In the genomic region with DNA sequence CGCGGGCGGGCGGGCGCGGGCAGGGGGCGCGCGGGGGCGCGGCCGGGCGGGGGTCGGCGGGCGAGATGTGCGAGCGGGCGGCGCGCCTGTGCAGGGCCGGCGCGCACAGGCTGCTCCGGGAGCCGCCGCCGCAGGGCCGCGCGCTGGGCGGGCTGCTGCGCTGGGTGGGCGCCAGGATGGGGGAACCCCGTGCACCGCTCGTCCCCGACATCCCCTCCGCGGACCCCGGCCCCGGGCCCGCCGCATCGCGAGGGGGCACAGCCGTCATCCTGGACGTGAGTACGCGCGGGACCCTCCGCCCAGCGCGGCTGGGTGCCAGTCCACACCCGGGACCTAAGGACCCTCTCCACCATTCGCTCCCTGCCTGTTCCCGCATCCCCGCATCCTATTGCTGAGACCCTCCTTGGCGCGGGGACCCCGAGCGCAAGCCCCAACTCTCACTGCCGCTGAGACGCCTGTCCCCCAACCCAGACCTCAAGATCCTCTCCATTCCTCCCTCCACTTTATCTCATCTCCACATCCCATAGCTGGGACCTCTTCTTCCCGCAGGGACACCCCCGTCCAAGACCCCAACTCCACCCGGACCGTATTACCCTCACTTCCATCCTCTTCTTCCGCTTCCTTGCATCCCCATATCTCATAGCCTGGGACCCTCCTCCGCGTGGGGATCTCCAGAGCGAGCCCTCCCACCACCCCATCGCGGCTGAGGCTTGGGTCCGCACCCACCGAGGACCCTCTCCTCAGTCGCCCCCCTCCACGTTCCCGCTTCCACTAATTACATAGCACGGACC, we compare ENCODE assay signal across 8 mouse cellular contexts. TPM values are rescaled to one million over a fixed set of nuclear protein-coding genes. Genes with fewer than 3 reads are reported as not detected.
DNase-seq lines count a peak whose midpoint lies in the region; ATAC-seq and TF ChIP-seq lines count a peak whose summit lies in the region.

No protein-coding gene starts in this region.

- H3K27ac ChIP-seq in left cerebral cortex, adult 2 months = peak overlapping the region; percentile 8; the same call in 1 of the 2 replicates
- peak overlapping the region; percentile 92 for H3K27ac ChIP-seq in forebrain, embryonic 10.5 days
- H3K27ac ChIP-seq in intestine, postnatal 0 days (ENCODE audit: low read depth, low read length) = no peak overlapping the region
- 0 out of 2 replicates have a peak overlapping the region, but pooled peaks have one; percentile 1 for H3K27ac ChIP-seq in neural tube, embryonic 13.5 days (replicated peaks)
- no peak overlapping the region for H3K27ac ChIP-seq in thymus, adult 2 months (ENCODE audit: control insufficient read depth, insufficient read depth, low read length)

- H3K9ac ChIP-seq in intestine, postnatal 0 days (ENCODE audit: low read depth, low read length) = peak overlapping the region; percentile 37; the same call in 1 of the 2 replicates
- peak overlapping the region; percentile 85 for H3K9ac ChIP-seq in neural tube, embryonic 13.5 days

- H3K4me3 ChIP-seq in left cerebral cortex, adult 2 months = peak overlapping the region; percentile 42
- H3K4me3 ChIP-seq in forebrain, embryonic 10.5 days = peak overlapping the region; percentile 78
- peak overlapping the region; percentile 51 for H3K4me3 ChIP-seq in intestine, postnatal 0 days (ENCODE audit: low read depth, low read length)
- H3K4me3 ChIP-seq in neural tube, embryonic 13.5 days = peak overlapping the region; percentile 70
- H3K4me3 ChIP-seq in thymus, adult 2 months (ENCODE audit: control insufficient read depth, insufficient read depth, low read length) = no peak overlapping the region

- H3K9me3 ChIP-seq in forebrain, embryonic 10.5 days = no peaks in the 10 kb centered on the region
- no peaks in the 10 kb centered on the region for H3K9me3 ChIP-seq in intestine, postnatal 0 days (ENCODE audit: control insufficient read depth)
- H3K9me3 ChIP-seq in neural tube, embryonic 13.5 days = no peaks in the 10 kb centered on the region

- H3K36me3 ChIP-seq in forebrain, embryonic 10.5 days (replicated peaks) = peaks cover 12% of the 10 kb centered on the region
- peaks cover 29% of the 10 kb centered on the region for H3K36me3 ChIP-seq in intestine, postnatal 0 days (ENCODE audit: control insufficient read depth, insufficient read depth)
- H3K36me3 ChIP-seq in neural tube, embryonic 13.5 days = no peaks in the 10 kb centered on the region
- H3K36me3 ChIP-seq in thymus, adult 2 months (ENCODE audit: control insufficient read depth, insufficient read depth, low read length) = no peaks in the 10 kb centered on the region

- H3K27me3 ChIP-seq in forebrain, embryonic 10.5 days (ENCODE audit: poor library complexity, severe bottlenecking) = peaks cover 68% of the 10 kb centered on the region
- H3K27me3 ChIP-seq in intestine, postnatal 0 days (replicated peaks; ENCODE audit: control insufficient read depth, insufficient read depth, low read length) = peaks cover 26% of the 10 kb centered on the region
- H3K27me3 ChIP-seq in neural tube, embryonic 13.5 days = peaks cover 40% of the 10 kb centered on the region
- H3K27me3 ChIP-seq in thymus, adult 2 months (ENCODE audit: control insufficient read depth, insufficient read depth, low read length) = peaks cover 5% of the 10 kb centered on the region; the same call in 1 of the 2 replicates

- ATAC-seq in intestine, postnatal 0 days = no peak
- ATAC-seq in neural tube, embryonic 13.5 days (ENCODE audit: low read depth) = peak; percentile 55

- TF ChIP-seq CTCF in left cerebral cortex, adult 2 months (IDR thresholded peaks at IDR 0.05) = no peak
- TF ChIP-seq CTCF in intestine, postnatal 0 days (IDR thresholded peaks at IDR 0.05; ENCODE audit: low read depth) = no peak
- TF ChIP-seq CTCF in thymus, adult 2 months (IDR thresholded peaks at IDR 0.05; ENCODE audit: borderline replicate concordance, control insufficient read depth, extremely low read depth, insufficient read depth, low read length, poor library complexity) = no peak

- H3K4me1 ChIP-seq in forebrain, embryonic 10.5 days = peaks cover 33% of the 10 kb centered on the region
- H3K4me1 ChIP-seq in intestine, postnatal 0 days (replicated peaks; ENCODE audit: control insufficient read depth, insufficient read depth, low read length) = no peaks in the 10 kb centered on the region; the same call in 1 of the 2 replicates
- peaks cover 34% of the 10 kb centered on the region for H3K4me1 ChIP-seq in neural tube, embryonic 13.5 days (replicated peaks)
- H3K4me1 ChIP-seq in thymus, adult 2 months (replicated peaks; ENCODE audit: control insufficient read depth, insufficient read depth, low read length) = 0 out of 2 replicates have a peak, but pooled peaks cover 3% of the 10 kb centered on the region

- peak overlapping the region; percentile 99 for H3K4me2 ChIP-seq in intestine, postnatal 0 days (replicated peaks; ENCODE audit: low read depth)
- peak overlapping the region; percentile 79 for H3K4me2 ChIP-seq in neural tube, embryonic 13.5 days

- WGBS in forebrain, embryonic 10.5 days = under 1% methylated on average over 73 of the region's 80 CpGs
- WGBS in intestine, postnatal 0 days = 1% methylated on average over 37 of the region's 80 CpGs
- WGBS in neural tube, embryonic 13.5 days = 2% methylated on average over 26 of the region's 80 CpGs
- WGBS in thymus, adult 2 months = 11% methylated on average over 76 of the region's 80 CpGs

- no peak for TF ChIP-seq POLR2A in thymus, adult 2 months (IDR thresholded peaks at IDR 0.05; ENCODE audit: control insufficient read depth, extremely low read depth, insufficient read depth, low read length, poor library complexity)

- no peak for DNase-seq in left cerebral cortex, adult 2 months (ENCODE audit: extremely low spot score in 1 of 2, low spot score in 2 of 2)
- DNase-seq in left cerebral cortex, adult 11 months (ENCODE audit: low spot score) = no peak
- DNase-seq in forebrain, embryonic 10.5 days (ENCODE audit: extremely low spot score, low spot score) = peak; percentile 37
- DNase-seq in thymus, adult 2 months = no peak
- DNase-seq in urinary bladder, postnatal 10 days (ENCODE audit: low spot score) = no peak
- no peak for DNase-seq in lung, postnatal 10 days

- intact Hi-C loops in left cerebral cortex, adult 2 months (cut with DNase I) = loop anchor here (2.0 kb wide), 3 partner anchors 158 to 332 kb away; a partner anchor contains a TSS

RNA-seq across cellular contexts. Expression of a gene that starts 0.7 kb away (rescaled TPM):
- total RNA-seq in left cerebral cortex, adult 2 months (2021) = 10 to 100 TPM; 63.3 to 80.9 TPM
- polyA plus RNA-seq in forebrain, embryonic 10.5 days (2016; fragmentation: Nextera tagmentation; extraction: Ambion mirVana) = 15.5 and 19.1 TPM in 2 replicates
- polyA plus RNA-seq in intestine, postnatal 0 days (2015; fragmentation: Nextera tagmentation; extraction: Ambion mirVana) = 1.0 and 1.3 TPM in 2 replicates
- polyA plus RNA-seq in neural tube, embryonic 13.5 days (2015; fragmentation: Nextera tagmentation; extraction: Ambion mirVana) = 39.6 and 41.7 TPM in 2 replicates
- 0.06 and 0.12 TPM in 2 replicates for polyA plus RNA-seq in thymus, adult 2 months (2012; rRNA removed)

RNA-seq across cellular contexts. Expression of a gene that starts 13.3 kb away (rescaled TPM):
- under 1 TPM in 1 of 2 experiments, not detected in 1; 0.40 TPM for total RNA-seq in left cerebral cortex, adult 2 months (2021)
- 0.48 and 0.73 TPM in 2 replicates for polyA plus RNA-seq in forebrain, embryonic 10.5 days (2016; fragmentation: Nextera tagmentation; extraction: Ambion mirVana)
- polyA plus RNA-seq in intestine, postnatal 0 days (2015; fragmentation: Nextera tagmentation; extraction: Ambion mirVana) = 17.7 and 19.6 TPM in 2 replicates
- 0.40 TPM in 1 of 2 replicates, not detected in the other for polyA plus RNA-seq in neural tube, embryonic 13.5 days (2015; fragmentation: Nextera tagmentation; extraction: Ambion mirVana)
- polyA plus RNA-seq in thymus, adult 2 months (2012; rRNA removed) = 7.7 and 7.8 TPM in 2 replicates

RNA-seq across cellular contexts. Expression of a gene that starts 52.5 kb away (rescaled TPM):
- total RNA-seq in left cerebral cortex, adult 2 months (2021) = 10 to 100 TPM; 26.1 to 28.7 TPM
- 9.2 and 10.2 TPM in 2 replicates for polyA plus RNA-seq in forebrain, embryonic 10.5 days (2016; fragmentation: Nextera tagmentation; extraction: Ambion mirVana)
- 29.0 and 29.4 TPM in 2 replicates for polyA plus RNA-seq in intestine, postnatal 0 days (2015; fragmentation: Nextera tagmentation; extraction: Ambion mirVana)
- polyA plus RNA-seq in neural tube, embryonic 13.5 days (2015; fragmentation: Nextera tagmentation; extraction: Ambion mirVana) = 11.0 and 15.6 TPM in 2 replicates
- 20.7 and 22.1 TPM in 2 replicates for polyA plus RNA-seq in thymus, adult 2 months (2012; rRNA removed)

RNA-seq across cellular contexts. Expression of a gene that starts 54.3 kb away (rescaled TPM):
- under 1 TPM; 0.30 to 0.48 TPM for total RNA-seq in left cerebral cortex, adult 2 months (2021)
- 1.0 and 4.4 TPM in 2 replicates for polyA plus RNA-seq in forebrain, embryonic 10.5 days (2016; fragmentation: Nextera tagmentation; extraction: Ambion mirVana)
- polyA plus RNA-seq in intestine, postnatal 0 days (2015; fragmentation: Nextera tagmentation; extraction: Ambion mirVana) = 0.07 and 0.18 TPM in 2 replicates
- not detected in 2 replicates for polyA plus RNA-seq in neural tube, embryonic 13.5 days (2015; fragmentation: Nextera tagmentation; extraction: Ambion mirVana)
- polyA plus RNA-seq in thymus, adult 2 months (2012; rRNA removed) = 0.27 and 0.51 TPM in 2 replicates

Comparison
In these comparisons a context has a peak if more than half of its experiments do, and no peak if none do; other contexts are left out.
1. H3K27ac ChIP-seq: peak in left cerebral cortex, adult 2 months (single experiment), forebrain, embryonic 10.5 days (single experiment) and neural tube, embryonic 13.5 days (single experiment); none in intestine, postnatal 0 days (single experiment) and thymus, adult 2 months (single experiment).